Mouse (Mus musculus) heart, adult 11 months (tissue): ENCODE measurements around the gene Tubb3.
A peak's percentile ranks its signal among the peaks of the same experiment; 100 is the strongest.
"Not testable (repeated sequence)": the region's sequence is repeated elsewhere in the genome, so short reads cannot be mapped to it uniquely, and the experiment has no call there.

ENCODE experiments used
- DNase-seq: peaks from one replicate; pipeline ENCODE4 v3.0.0; 2022

Gene Tubb3

DNA sequence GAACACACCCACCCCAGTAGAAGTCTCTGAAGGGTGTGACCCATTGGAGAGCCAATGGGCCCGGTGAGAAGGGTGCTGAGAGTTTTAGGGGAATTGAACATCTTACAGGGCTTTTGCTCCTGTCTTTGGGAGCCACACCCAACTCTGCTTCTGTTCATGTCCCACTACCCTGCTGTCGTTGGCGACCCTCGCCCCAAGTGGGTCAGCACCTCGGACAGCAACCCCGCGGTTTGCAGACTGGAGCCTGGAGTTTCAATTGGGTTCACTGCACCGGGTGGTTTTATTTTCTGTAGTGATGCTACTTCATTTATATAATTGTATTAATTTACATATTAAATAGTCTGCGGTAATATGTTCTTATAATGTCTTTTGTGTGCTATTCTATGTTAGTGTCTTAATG is 3.0 kb downstream of the Tubb3 start:
- DNase-seq, result peak; percentile 77

DNA sequence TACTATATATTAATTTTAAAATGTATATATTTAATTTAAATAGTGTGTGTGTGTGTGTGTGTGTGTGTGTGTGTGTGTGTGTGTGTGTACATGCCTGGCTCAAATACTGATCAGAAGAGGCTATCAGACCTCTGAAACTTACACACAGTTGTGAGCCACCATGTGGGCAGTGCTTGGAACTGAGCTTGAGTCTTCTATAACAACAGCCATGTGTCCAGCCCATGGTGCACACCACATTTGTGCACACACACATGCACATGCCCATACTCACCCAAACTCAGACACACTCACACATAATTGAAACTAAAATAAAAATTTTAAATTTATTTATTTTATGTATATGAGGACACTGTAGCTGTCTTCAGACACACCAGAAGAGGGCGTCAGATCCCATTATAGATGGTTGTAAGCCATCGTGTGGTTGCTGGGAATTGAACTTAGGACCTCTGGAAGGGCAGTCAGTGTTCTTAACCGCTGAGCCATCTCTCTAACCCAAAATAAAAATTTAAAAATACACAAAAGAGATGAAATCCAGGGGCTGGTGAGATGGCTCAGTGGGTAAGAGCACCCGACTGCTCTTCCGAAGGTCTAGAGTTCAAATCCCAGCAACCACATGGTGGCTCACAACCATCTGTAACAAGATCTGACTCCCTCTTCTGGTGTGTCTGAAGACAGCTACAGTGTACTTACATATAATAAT is 3.9 kb downstream of the Tubb3 start:
- not testable (repeated sequence) for DNase-seq

DNA sequence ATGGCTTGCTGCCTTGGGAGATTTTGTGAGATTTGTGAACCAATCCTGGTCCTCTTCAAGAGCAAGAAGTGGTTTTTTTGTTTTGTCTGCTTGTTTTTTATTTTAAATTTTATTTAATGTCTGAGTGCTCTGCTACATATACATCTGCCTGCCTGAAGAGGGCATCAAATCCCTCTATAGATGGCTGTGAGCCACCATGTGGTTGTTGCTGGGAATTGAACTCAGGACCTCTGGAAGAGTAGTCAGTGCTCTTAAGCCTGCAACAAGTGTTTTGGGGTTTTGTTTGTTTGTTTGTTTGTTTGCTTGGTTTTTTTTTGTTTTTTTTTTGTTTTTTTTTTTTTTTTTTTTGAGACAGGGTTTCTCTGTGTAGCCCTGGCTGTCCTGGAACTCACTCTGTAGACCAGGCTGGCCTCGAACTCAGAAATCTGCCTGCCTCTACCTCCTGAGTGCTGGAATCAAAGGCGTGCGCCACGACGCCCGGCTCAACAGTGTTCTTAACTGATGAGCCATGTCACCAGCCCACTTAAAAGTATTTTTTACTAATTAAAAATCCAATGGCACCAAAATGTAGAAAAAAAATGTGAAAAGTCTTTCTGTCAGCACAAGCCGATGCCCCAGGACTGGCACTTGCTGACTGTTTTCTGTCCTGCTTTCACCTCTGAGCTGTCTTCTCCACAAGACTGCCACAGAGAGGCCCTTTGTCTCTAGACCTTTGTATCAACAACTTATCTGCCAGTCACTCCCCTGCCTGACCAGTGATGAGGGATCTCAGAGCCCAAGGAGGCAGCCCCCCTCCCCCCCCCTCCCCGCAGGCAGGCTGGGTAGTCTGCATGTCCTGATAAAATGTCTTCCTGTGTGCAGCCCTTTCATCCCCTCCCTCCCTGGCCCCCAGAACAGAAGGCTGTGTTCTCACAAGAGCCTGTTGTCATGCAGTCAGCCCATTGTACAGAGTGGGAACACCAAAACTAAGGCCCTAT is 5.0 kb downstream of the Tubb3 start:
- peak; percentile 81 for DNase-seq

DNA sequence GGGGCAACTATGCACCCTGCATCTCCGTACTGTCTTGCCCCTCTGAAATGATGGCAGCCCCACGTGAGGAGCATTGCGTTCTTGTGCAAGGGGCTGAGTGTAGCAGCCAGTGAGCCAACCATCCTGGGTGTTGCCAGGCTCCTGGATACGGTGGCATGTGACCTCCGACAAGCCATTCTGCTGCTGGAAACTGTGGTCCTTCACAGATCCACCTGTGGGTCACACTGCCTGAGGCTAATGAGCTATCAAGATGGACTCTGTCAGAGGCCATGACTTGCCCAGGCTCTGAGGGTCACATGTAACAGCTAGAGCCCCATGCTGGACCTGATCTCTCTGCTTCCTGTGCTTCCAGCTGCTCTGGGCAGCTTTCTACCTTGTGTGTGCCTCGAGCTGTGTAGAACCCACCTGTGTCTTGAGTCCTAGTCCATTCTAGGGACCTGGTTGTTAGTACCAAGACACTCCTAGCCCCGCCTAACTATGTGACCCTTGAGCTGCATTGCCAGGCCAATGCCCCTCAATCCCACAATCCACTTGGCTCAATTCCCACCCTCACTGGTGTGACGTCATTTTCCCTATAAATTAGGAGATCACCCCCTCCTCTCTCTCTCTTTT is 5.8 kb downstream of the Tubb3 start:
- DNase-seq, result peak; percentile 82

DNA sequence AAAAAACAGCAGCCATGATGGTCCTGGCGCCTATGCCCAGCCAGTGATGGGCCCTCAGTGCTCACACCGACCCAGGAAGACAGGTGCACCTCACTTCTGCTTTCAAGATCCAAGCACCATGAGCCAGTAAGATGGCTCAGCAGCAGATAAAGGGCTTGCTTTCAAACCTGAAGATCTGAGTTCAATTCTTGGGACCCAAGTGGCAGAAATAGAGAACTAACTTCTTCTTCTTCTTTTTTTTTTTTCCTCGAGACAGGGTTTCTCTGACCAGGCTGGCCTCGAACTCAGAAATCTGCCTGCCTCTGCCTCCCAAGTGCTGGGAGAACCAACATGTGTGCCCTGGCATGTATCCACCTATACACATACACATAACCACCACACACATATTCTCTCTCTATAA is 8.5 kb downstream of the Tubb3 start:
- no peak for DNase-seq

DNA sequence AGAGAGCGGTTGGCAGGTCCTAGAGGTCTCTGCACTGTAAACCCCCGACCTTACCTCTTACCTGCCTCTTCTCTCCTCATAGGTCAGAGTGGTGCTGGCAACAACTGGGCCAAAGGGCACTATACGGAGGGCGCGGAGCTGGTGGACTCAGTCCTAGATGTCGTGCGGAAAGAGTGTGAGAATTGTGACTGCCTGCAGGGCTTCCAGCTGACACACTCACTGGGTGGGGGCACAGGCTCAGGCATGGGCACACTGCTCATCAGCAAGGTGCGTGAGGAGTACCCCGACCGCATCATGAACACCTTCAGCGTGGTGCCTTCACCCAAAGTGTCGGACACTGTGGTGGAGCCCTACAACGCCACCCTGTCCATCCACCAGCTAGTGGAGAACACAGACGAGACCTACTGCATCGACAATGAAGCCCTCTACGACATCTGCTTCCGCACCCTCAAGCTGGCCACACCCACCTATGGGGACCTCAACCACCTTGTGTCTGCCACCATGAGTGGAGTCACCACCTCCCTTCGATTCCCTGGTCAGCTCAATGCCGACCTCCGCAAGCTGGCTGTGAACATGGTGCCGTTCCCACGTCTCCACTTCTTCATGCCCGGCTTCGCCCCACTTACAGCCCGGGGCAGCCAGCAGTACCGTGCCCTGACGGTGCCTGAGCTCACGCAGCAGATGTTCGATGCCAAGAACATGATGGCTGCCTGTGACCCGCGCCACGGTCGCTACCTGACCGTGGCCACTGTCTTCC is 9.5 kb downstream of the Tubb3 start:
- peak; percentile 87 for DNase-seq

DNA sequence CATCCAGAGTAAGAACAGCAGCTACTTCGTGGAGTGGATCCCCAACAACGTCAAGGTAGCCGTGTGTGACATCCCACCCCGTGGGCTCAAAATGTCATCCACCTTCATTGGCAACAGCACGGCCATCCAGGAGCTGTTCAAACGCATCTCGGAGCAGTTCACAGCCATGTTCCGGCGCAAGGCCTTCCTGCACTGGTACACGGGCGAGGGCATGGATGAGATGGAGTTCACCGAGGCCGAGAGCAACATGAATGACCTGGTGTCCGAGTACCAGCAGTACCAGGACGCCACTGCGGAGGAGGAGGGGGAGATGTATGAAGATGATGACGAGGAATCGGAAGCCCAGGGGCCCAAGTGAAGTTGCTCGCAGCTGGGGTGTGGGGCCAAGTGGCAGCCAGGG is 10.1 kb downstream of the Tubb3 start:
- peak; percentile 87 for DNase-seq

DNA sequence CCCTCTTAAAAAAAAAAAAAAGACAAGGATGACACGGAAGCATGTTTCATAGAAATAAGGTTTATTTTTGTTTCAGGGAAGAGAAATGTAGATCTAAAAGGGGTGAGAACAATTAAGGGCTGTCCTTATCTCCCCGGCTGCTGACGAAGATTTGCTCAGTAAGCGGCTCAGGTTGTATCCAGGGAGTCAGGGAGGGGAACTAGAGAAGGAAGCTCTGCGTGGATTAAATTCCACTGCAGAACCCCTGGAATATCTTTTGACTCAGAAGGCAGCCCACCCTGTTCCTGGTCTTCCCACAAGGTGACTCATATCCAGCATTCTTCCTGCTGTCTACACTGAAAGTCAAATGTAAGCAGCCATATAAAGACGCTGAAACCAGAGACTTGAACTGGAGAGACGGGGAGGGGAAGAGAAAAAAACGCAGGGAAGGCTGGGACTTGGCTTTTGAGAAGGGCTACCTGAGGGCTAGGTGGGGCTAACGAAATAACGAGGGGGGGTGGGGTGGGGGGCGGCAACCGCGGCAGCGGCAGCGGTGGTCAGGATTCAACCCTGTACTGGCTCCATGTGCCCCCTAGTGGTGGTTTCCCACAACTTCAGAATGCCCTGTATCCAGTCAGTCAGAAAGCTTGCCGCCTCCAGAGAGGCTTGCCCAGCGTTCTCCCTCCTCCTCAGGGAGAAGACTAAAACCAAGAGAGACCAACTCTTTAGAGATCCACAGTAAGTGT is 11.0 kb downstream of the Tubb3 start:
- peak; percentile 95 for DNase-seq

DNA sequence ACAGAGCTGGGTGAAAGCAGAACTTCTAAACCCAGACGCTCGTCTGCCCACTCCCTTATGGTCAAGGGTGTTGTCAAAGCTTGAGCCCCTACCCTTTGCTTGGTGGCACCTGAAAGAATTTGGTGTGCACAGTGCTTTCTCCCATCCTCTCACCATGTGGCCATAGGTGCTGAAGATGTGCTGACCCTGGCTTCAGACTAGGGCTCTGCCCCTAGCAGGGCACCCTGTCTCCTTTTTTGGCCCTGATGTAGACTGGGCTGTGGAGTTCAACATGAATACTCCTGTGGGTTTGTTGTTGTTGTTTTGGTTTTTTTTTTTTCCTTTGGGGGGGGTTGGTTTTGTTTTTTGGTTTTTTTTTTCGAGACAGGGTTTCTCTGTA is 11.5 kb downstream of the Tubb3 start:
- DNase-seq, result no peak

DNA sequence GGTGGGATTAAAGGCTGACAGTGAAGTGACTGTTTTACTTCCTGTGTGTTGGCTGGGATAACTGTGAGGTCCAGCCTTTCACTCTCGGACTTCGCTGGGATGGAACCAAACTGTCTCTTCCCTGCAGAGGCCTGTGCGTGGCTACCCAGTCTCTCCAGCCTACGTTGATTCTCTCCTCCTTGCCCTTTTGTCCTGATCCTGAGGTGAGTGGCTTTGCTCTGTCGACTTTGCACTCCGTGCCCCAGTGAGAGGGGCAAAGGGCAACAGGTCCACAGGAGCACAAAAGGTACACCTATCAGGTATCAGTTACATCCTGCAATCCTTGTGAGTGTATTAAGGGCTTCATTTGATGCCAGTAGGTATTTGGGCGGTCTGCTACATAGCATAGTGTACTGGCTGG is 12.2 kb downstream of the Tubb3 start, which contains the start of gene Def8:
Gene Def8, plus strand, starts transcription at position 87 of the 400 bp plus-strand sequence.
- no peak for DNase-seq

DNA sequence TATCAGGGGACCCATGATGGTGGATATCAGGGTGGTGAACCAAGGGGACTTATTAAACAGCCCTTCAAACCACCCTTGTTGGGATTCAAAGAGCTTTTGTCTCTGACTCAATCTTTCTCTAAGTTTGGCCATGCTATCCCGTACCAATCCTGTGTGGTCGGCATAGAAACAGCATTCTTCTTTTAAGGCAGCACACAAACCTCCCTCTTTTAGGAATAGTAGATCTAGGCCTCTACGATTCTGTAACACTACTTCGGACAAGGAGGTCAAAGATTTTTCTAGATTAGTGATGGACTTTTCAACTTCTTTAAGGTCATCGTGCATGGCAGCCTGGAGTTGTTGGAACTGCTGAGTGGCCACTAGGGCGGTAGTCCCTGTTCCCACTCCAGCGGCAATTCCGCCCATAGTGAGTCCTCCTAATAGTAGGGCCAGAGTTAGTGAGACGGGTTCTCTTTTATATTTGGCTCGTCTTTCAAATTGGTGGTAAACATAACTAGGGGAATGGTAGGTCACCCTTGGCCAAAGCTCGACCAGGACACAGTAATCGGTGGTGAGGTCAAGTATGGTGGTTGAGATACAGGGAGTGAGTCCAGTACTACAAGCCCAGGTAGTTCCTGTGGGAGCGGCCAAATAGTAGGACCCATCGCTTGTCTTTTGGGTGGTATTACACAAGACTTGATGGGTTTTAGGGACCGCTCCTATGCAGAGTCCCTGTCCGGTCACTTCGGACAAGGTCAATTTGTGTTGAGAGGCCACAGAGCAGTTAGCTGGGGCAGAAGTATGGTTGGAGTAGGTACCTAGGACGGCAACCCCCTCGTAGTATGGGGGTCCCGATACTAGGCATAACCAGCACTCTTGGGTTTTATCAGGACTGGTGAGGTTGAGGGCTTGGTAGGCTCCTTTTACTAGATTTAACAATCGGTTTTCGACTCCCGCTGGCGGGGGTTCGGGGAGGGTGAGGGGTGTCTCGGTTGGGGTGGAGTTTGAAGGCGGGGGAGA is 15.6 kb downstream of the Tubb3 start:
- no peak for DNase-seq

DNA sequence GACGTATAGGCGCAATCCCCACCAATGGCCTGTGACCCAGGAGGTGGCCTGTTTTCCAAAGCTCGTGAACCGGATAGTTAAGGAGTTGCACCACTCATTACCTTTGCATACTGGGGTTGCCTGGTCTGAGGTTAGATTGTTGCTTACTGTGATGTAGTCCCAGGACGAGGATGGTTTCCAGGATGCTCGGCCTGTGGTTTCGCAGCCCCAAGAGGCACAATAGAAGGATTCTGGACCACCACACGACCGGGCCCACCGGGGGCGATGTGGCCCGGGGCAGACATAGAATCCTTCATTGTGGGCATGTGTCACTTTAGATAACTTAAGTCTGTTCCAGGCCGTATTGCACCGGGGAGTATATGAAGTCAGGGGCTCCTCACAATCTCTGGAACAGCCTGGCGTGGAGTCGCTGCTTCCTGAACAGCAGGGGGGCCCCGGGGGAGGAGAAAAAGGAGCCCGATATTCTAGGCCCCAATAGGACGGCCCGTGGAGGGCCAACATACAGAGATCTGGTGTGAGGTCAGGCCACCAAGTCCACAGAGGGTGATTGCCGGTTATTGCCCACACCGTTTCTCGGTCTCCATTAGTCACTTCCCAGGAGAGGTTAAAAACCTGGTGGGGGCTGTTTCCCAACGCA is 16.5 kb downstream of the Tubb3 start:
- DNase-seq, result no peak

DNA sequence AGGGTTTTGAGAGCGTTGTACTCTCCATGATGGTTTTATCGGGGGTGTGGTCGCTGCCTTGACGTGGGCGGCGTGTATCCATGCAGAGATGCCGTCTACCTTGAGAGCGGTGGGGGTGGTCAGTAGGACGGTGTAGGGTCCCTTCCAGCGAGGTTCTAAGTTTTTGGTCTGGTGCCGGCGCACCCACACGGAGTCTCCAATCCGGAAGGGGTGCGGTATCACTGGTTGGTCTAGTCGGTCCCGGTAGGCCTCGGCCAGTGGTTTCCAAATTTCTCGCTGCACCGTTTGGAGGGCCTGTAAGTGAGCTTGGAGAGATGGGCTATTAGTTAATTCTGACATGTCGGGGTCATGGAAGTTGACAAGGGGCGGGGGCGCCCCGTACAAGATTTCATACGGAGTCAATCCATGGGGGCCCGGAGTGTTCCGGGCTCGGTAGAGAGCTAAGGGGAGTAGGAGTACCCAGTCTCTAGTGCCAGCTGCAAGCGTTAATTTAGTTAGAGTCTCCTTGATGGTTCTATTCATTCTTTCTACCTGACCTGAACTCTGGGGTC is 17.2 kb downstream of the Tubb3 start:
- no peak for DNase-seq

DNA sequence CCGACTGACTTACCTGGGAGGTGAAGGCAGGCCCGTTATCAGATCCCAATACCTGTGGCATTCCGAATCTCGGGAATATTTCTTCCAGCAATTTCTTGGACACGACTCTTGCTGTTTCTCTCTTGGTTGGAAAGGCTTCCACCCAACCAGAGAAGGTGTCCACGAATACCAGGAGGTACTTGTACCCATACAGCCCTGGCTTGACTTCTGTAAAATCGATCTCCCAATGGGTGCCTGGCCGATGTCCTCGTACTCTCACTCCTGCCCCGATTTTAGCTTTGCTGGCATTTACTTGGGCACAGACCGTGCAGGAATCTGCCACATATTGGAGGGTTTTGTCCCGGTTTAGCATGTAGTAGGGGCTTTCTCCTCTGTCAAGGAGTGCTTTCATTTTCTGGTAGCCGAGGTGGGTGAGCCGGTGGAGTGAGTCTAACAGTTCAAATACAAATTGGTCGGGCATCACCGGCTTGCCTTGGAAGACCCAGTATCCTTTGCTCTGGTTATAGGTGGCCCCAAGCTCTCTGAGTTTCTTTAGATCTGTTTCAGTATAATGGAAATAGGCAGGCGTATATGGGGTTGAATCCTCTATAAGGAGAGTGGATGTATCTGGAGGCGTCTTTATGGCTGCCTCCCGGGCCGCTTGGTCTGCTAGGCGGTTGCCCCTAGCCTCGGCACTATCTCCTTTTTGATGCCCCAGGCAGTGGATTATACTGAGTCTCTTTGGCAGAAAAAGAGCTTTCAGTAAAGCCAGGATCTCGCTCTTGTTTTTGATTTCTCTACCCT is 17.9 kb downstream of the Tubb3 start:
- DNase-seq, result no peak

DNA sequence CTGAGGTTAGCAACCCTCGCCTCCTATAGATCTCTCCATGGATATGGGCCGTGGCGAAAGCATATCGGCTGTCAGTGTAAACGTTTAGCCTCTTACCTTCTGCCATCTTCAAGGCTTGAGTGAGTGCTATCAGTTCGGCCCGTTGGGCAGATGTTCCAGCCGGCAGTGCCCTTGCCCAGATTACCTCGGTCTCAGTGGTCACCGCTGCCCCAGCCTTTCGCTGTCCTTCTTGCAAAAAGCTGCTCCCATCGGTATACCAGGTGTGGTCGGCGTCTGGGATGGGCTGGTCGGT is 18.4 kb downstream of the Tubb3 start:
- not testable (repeated sequence) for DNase-seq

DNA sequence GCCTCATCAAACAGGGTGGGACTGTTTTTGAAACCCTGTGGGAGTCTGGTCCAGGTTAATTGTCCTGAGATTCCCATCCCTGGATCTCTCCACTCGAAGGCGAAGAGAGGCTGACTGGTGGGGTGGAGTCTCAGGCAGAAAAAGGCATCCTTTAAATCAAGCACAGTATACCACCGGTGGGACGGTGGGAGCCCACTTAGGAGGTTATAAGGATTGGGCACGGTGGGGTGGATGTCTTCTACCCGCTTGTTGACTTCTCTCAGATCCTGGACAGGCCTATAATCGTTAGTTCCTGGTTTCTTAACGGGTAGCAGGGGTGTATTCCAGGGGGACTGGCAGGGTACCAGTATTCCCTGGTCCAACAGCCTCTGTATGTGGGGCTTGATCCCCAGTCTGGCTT is 19.7 kb downstream of the Tubb3 start:
- DNase-seq, result not testable (repeated sequence)

DNA sequence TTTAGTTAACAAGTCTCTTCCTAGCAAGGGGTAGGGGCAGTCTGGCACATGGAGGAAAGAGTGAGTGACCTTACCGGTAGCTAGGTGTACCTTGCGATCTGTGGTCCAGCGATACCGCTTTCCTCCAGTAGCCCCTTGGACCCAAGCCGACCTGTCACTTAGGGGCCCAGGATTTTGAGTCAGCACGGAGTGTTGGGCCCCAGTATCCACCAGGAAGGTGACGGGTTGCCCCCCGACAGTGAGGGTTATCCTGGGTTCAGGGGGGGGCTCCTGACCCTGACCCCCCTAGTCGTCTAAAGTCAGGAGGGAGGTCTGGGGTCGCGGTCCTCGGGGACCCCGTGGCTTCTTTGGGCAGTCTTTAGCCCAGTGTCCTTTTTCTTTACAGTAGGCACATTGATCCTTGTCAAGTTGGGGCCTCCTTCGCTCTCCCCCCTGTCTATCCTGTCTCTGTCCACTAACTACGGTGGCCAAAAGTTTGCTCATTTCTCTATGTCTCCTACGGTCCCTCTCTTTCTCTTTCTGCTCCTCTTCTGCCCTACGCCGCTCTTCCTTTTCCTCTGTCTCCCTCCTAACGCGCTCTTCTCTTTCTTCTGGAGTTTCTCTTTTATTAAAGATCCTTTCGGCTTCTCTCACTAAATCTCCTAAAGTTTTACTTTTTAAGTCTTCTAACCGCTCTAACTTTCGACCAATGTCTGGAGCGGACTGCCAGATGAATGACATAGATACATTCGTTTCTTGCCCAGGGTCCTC is 20.6 kb downstream of the Tubb3 start:
- DNase-seq, result no peak

DNA sequence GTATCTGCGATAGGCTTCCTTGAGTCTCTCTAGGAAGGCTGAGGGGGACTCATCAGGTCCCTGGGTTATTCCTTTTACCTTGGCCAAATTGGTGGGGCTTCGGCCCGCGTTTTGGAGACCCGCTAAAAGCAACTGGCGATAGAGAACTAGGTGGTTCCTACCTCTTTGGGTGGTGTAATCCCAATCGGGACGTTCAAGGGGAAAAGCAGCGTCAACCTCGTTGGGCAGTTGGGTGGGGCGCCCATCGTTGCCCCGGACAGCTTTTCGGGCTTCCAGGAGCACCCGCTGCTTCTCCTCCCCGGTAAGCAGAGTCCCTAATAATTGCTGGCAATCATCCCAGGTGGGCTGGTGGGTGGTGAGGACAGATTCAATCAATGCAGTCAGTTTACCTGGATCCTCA is 21.2 kb downstream of the Tubb3 start:
- no peak for DNase-seq
